Mouse (Mus musculus): ENCODE measurements around the gene Gpc6.

Gene Gpc6

DNA sequence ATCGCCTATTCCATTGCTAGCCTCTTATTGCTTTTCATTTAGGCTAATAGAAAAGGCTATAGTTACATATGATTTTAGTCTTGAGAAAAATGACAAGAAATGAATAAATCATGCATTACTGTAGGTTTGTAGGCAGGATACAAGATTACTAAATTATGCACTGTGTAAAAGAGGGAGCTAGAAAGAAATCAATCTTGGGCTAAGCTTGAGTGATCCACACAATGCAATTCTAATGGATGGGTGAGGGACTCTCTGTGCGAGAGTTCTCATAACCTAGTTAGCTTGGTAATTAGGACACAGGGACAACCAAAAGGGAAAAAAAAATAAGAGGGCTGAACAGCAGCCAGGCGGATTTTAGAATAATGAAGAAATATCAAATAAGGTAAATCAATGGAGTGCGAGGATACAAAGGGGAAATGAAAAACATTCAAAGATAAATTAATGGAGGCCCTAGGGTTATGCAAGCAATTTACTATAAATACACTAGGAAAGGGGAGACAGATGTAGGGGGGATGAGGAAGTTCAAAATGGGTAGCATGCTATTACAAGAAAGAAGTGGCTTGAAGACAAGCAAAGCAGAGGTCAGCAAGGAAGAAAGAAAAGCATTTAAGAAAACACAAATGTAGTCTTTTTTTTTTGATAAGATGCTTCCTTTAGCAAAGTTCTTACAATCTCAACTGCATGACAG, 835.9 kb downstream of the Gpc6 start:
- H3K36me3 ChIP-seq (ENCODE audit: control insufficient read depth, insufficient read depth, low read length, poor library complexity, severe bottlenecking), result no peaks in the 10 kb centered on the region
- no peaks in the 10 kb centered on the region for H3K27me3 ChIP-seq (ENCODE audit: control insufficient read depth, insufficient read depth, low read length, poor library complexity, severe bottlenecking)
- no peak for DNase-seq (ENCODE audit: low read depth, low spot score)

DNA sequence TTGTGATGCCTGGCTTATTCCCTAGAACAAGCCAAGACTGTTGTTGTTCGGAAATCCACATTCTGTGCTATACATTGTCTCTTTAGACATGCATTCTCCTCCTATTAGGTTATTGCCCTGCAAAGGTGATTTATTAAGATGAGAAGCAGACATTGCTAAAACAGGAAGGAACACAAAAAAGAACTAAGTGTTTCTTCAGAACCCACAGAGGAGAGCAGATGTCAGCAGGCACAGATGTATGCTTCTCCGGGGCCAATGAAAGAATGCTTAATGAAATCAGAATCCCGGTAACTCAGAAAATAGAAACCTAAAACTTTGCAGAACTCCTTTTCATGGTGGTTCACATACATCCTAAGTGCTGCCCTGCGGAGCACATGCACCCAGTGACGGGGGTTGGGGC, 837.8 kb downstream of the Gpc6 start:
- H3K36me3 ChIP-seq (ENCODE audit: control insufficient read depth, insufficient read depth, low read length, poor library complexity, severe bottlenecking), result no peaks in the 10 kb centered on the region
- DNase-seq (ENCODE audit: low read depth, low spot score), result no peak
- H3K27me3 ChIP-seq (ENCODE audit: control insufficient read depth, insufficient read depth, low read length, poor library complexity, severe bottlenecking), result no peaks in the 10 kb centered on the region

DNA sequence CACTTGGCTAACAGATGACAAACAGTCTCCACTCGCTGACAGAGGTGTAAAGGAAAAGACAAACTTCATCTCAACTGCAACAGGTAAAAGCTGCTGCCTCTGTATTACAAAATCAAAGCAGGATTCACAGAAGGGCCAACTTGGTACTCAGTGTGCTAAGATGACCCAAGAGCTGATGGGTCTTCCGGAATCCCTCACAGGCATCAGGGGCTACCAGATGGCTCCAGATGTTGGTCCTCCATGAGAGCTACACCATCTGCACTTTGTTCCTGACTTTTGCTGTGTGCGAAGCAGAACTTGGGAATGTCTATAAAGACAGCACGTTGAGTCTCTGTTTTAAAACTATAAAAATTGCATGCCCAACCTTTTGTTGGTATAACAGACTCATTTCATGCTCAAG, 842.7 kb downstream of the Gpc6 start:
- H3K27me3 ChIP-seq (ENCODE audit: control insufficient read depth, insufficient read depth, low read length, poor library complexity, severe bottlenecking), result no peaks in the 10 kb centered on the region
- H3K36me3 ChIP-seq (ENCODE audit: control insufficient read depth, insufficient read depth, low read length, poor library complexity, severe bottlenecking), result no peaks in the 10 kb centered on the region
- DNase-seq (ENCODE audit: low read depth, low spot score), result no peak

DNA sequence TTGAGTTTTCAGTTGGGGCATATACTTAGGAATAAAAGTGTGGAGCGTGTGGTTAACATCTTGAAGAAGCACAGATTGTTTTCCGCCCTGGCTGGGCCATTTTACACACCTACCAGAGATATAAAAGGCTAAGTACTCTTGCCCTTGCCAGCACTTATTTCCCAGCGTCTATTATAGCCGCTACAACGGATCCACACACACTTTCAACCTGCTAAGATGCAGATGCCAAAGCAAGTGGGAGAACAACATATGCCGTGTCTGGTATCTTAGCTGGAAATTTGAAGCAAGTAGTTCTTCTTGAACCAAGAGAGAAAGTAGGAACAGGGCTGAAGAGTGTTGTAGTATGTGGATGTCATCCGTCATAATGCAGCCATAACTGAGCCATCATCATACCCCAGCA, 843.6 kb downstream of the Gpc6 start:
- no peak for DNase-seq (ENCODE audit: low read depth, low spot score)
- Histone ChIP-seq H3K36me3 (ENCODE audit: control insufficient read depth, insufficient read depth, low read length, poor library complexity, severe bottlenecking) (no peaks in the 10 kb centered on the region), H3K27me3 (ENCODE audit: control insufficient read depth, insufficient read depth, low read length, poor library complexity, severe bottlenecking) (no peaks in the 10 kb centered on the region)

DNA sequence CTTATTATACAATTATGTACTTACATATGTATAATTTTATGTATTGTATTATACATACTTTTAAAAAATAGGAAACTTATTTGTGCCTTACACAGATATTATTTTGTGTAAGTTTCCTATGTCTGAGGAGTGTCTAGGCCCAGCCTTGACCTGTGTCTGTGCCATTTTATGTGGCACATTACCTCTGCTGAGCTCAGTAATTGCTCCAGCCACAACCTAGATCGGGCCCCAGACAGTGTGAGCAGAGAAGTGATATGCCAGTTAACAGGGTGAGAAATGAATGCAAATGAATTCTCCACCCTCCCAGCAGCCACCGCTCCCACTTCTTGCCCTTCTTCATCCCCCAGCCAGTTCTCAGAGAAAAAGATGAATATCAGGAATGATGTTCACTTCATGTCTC, 848.3 kb downstream of the Gpc6 start:
- Histone ChIP-seq H3K36me3 (ENCODE audit: control insufficient read depth, insufficient read depth, low read length, poor library complexity, severe bottlenecking) (no peaks in the 10 kb centered on the region), H3K27me3 (ENCODE audit: control insufficient read depth, insufficient read depth, low read length, poor library complexity, severe bottlenecking) (no peaks in the 10 kb centered on the region)
- no peak for DNase-seq (ENCODE audit: low read depth, low spot score)

DNA sequence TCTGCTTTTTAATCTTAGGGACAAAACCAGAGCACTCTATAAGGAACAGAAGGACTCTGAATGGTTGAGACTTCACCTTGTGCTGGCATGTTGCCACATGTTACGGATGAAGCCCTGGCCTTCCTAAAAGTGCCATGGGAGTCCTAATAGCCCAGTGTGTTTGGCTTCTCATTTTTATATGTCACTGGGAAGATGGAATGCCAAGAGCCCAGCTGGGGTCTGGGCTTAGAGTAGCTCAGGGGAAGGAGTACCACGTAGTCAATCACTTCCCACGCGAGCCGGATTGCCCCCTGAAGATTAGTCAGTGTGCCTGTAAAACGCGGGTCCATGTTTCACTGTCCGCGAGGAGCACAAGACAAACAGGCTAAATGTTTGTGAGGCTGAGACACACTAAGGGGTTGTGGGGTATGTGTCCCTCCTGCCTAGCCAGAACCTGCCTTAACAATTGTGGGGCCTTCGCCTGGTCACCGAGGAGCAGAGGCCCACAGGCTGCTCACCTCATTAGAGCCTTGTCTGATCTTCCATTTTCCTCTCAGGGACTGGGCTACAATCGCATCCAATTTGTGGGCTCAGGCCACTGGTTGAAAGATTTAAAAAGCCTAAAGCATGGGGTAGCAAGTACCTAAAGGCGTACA, 852.9 kb downstream of the Gpc6 start:
- no peak for DNase-seq (ENCODE audit: low read depth, low spot score)
- Histone ChIP-seq H3K27me3 (ENCODE audit: control insufficient read depth, insufficient read depth, low read length, poor library complexity, severe bottlenecking) (no peaks in the 10 kb centered on the region), H3K36me3 (ENCODE audit: control insufficient read depth, insufficient read depth, low read length, poor library complexity, severe bottlenecking) (no peaks in the 10 kb centered on the region)

DNA sequence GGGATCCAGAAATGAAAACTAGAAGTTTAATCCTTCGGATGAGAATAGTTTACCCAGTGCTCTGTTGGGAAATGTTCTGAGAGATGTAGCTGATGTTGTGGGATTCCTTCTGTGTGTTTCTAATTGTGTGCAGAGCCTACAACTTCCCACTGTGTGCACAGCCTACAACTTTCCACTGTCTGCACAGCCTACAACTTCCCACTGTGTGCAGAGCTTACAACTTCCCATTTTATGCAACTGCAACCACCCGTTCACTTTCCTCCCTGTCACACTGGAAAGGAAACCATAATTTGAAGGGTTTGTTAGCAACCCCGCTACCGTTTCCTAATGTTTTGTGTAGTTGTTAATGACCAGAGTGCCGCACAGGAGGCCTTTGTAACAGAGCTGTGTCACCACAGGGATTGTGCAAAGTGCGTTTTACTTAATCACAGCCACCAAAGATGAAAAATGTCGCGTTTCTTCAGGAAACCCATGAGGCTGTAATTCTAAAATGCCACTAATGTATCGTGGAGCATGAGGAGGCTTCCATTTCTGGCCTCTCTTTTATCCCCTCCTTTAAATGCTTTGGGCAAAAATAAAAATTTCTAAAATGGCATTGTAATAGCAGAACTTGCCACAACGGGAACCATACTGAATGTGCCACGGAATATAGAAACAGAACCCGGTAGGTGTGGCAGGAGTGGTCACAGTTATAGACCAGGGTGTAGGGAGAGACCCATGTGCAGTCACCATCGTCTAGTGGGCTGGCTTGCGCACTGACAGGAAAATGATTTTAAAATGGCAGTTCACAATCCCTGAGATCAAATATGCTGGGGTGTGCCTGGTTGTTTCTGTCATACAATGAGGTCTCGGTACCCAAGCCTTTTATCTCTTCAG, 853.7 kb downstream of the Gpc6 start:
- Histone ChIP-seq H3K36me3 (ENCODE audit: control insufficient read depth, insufficient read depth, low read length, poor library complexity, severe bottlenecking) (no peaks in the 10 kb centered on the region), H3K27me3 (ENCODE audit: control insufficient read depth, insufficient read depth, low read length, poor library complexity, severe bottlenecking) (no peaks in the 10 kb centered on the region)
- no peak for DNase-seq (ENCODE audit: low read depth, low spot score)

DNA sequence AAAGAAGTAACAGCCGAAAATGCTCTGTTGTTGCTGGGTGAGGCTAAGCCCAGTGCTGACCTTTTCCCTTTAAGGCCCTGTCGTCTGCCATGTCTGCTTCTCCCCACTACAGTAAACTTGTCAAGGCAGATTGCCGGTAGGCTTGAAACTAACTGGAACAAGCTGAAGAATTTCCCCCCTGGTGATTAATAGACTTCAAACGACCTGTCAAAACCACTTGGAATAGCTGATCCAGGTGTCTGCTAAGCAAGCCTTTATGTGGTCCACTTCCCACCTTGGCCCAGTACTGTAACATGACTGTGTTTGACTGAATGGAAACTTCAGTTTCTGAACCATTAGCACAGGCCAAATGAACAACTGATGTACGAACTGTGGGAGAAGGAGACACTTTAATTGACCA, 856.6 kb downstream of the Gpc6 start:
- no peaks in the 10 kb centered on the region for H3K36me3 ChIP-seq (ENCODE audit: control insufficient read depth, insufficient read depth, low read length, poor library complexity, severe bottlenecking)
- DNase-seq (ENCODE audit: low read depth, low spot score), result no peak
- H3K27me3 ChIP-seq (ENCODE audit: control insufficient read depth, insufficient read depth, low read length, poor library complexity, severe bottlenecking), result no peaks in the 10 kb centered on the region

DNA sequence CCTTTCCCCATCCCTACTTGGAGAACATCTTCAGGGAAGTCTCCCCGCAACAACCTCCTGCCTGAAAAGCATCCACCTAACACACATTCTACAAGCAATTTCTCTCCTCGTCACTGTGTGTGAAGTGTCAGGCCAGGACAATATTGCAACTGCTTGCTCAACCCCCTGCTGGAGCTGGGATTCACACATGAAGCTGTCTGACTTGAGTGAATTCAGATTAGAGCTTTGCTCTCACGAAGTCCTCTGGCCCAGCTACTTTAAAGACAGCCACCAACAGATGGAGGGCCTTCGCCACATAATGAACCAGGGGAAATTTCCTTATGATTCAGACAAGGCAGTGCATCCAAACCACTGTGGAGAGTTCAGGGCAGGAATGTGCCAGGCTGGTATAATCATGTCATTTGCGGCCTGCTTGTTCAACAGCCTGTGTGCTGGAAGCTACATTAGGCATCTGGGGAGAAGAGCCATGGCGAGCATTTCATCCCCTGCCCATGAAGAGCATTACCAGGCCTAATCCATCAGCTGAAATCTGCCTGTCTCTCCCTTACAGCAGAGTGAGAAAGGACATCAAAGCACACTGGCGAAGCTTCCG, 858.7 kb downstream of the Gpc6 start:
- DNase-seq (ENCODE audit: low read depth, low spot score), result no peak
- H3K36me3 ChIP-seq (ENCODE audit: control insufficient read depth, insufficient read depth, low read length, poor library complexity, severe bottlenecking), result no peaks in the 10 kb centered on the region
- no peaks in the 10 kb centered on the region for H3K27me3 ChIP-seq (ENCODE audit: control insufficient read depth, insufficient read depth, low read length, poor library complexity, severe bottlenecking)

DNA sequence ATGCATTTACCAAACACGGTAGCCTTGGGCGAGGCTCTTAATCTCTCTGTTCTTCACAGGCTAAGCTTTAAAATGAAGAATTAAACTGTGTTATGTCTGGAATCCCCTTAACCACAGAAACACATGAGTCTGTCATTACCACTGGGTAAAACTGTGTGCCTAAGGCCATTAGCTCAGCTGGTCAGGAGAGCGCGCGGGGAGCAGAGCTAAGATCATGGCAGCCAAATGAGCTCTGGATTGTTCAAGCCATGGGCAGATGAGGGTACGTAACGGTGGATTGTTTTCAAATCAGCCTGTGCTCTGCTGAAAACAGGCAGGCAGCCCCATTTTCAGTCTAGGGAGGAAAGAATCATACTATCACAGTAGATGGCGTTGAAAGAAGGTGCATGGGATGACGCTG, 859.8 kb downstream of the Gpc6 start:
- H3K27me3 ChIP-seq (ENCODE audit: control insufficient read depth, insufficient read depth, low read length, poor library complexity, severe bottlenecking), result no peaks in the 10 kb centered on the region
- no peak for DNase-seq (ENCODE audit: low read depth, low spot score)
- no peaks in the 10 kb centered on the region for H3K36me3 ChIP-seq (ENCODE audit: control insufficient read depth, insufficient read depth, low read length, poor library complexity, severe bottlenecking)

DNA sequence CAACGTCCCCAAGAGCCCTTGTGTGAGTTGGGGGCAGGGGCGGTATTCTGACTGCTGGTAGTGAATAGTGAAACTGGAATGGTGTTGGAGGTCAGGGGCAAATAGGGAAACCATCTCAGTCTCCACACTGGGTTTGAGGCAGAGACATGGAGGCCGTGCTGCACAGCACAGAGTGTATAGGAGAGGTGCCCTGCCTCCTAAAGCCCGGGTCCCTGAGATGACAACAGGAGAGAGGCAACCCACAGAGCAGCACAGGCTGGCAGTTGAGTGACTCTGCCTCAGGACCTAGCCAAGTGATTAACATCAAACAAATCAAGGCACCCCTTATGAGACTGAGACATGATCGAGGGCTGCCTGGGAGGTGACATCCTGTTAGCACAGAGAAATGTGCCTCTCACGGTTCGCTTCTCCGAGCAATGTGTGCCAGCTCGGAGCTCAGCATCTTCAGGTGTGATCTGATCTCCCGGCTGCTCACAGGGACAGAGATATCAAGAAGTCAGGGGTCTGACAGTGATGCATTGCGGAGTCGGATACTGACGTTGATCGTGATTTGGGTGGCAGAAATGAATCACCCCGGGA, 860.5 kb downstream of the Gpc6 start:
- H3K36me3 ChIP-seq (ENCODE audit: control insufficient read depth, insufficient read depth, low read length, poor library complexity, severe bottlenecking), result no peaks in the 10 kb centered on the region
- no peak for DNase-seq (ENCODE audit: low read depth, low spot score)
- H3K27me3 ChIP-seq (ENCODE audit: control insufficient read depth, insufficient read depth, low read length, poor library complexity, severe bottlenecking), result no peaks in the 10 kb centered on the region

DNA sequence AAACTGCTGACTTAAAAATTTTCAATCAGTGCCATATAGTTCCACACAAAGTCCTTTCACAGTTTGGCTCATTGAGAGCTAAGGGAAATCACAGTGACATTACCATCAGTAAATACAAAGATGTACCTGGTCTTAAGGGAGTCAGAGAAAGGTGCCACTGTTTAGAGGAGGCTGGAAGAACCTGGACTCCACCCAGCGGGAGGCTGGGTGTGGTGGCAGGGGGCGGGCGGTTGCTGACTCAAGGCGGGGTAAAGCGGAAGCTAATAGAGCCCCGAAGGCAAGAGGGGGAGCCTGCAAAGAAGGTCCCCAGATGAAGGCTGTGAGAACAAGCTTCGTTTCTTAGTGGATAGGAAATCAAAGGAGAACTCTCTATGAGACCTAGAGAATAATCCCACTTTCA, 861.5 kb downstream of the Gpc6 start:
- Histone ChIP-seq H3K27me3 (ENCODE audit: control insufficient read depth, insufficient read depth, low read length, poor library complexity, severe bottlenecking) (no peaks in the 10 kb centered on the region), H3K36me3 (ENCODE audit: control insufficient read depth, insufficient read depth, low read length, poor library complexity, severe bottlenecking) (no peaks in the 10 kb centered on the region)
- DNase-seq (ENCODE audit: low read depth, low spot score), result no peak

DNA sequence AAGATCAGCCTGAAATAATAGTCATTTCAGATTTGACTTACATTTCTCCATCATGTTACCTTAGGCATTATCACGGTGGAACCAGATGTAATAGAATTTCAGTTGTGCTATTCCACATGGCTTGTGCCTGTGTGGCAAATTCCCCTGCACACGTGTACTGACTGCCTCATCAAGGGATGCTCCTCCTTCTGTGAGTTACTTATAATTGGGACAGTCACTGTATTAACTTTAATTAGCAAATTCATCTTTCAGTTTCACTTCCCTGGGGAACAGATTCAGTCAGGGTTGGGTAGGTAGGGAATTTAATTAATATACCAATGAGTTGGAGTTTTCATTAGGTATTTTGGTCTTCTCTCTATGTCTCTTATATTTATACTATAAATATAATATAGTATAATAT, 869.8 kb downstream of the Gpc6 start:
- no peaks in the 10 kb centered on the region for H3K36me3 ChIP-seq (ENCODE audit: control insufficient read depth, insufficient read depth, low read length, poor library complexity, severe bottlenecking)
- DNase-seq (ENCODE audit: low read depth, low spot score), result no peak
- no peaks in the 10 kb centered on the region for H3K27me3 ChIP-seq (ENCODE audit: control insufficient read depth, insufficient read depth, low read length, poor library complexity, severe bottlenecking)

DNA sequence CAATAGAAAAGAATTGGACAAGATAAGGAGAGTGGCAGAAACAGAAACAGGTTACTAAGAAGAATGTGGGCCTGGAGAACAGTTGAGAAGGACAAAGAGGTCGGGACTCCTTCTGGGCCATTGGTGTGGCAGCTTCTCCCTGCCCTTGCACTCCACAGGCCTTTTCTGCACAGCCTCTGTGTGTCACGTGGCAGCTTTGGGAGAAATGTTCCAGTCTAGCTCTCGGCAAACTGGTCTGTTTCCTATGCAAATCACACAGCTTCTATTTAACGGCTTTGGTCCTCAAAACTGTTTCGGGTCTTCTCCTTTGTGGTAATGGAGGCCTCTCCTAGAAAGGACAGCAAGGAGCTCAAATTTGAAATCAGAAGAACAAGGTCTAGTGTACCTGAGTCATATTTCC, 871.5 kb downstream of the Gpc6 start:
- DNase-seq (ENCODE audit: low read depth, low spot score), result no peak
- Histone ChIP-seq H3K27me3 (ENCODE audit: control insufficient read depth, insufficient read depth, low read length, poor library complexity, severe bottlenecking) (no peaks in the 10 kb centered on the region), H3K36me3 (ENCODE audit: control insufficient read depth, insufficient read depth, low read length, poor library complexity, severe bottlenecking) (no peaks in the 10 kb centered on the region)

DNA sequence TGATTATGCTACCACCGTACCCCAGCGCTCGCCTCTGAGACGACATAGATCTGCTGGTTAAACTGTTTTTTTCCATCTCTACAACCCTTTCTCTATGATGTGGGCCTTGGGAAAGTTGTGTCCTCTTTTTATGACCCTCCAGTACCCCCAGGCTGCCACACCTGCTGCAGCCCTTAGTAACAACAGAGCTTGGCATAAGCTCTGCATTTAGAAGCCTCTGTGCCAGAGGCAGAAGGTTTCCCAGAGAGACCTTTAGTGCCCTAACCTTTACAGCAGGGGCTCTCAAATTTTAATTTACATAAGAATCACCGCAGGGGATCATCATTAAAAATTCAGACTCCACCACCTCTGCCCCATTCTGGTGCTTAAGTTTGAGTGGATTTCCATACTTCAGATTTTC, 875.3 kb downstream of the Gpc6 start:
- Histone ChIP-seq H3K36me3 (ENCODE audit: control insufficient read depth, insufficient read depth, low read length, poor library complexity, severe bottlenecking) (no peaks in the 10 kb centered on the region), H3K27me3 (ENCODE audit: control insufficient read depth, insufficient read depth, low read length, poor library complexity, severe bottlenecking) (no peaks in the 10 kb centered on the region)
- DNase-seq (ENCODE audit: low read depth, low spot score), result no peak

All from splenic B cell, adult 2 months (primary cell).